Mouse (Mus musculus) lung, adult 2 months (tissue): Measurements from ENCODE around the gene Sh2d6.

Source experiments
- CTCF ChIP-seq: fragments of 200-500 bp; IDR thresholded peaks from 2 replicates; pipeline ENCODE4 v1.5.1; 2011; ENCODE audit warnings: mild to moderate bottlenecking, low read length, control low read depth; ENCODE audit not compliant: insufficient read depth
- POLR2A ChIP-seq: fragments of 200-500 bp; IDR thresholded peaks from 2 replicates; pipeline ENCODE4 v1.6.1; 2011; ENCODE audit warnings: low read depth, mild to moderate bottlenecking, control low read depth, low read length, borderline replicate concordance; ENCODE audit errors: extremely low read depth

- TF ChIP-seq POLR2A (no peak), CTCF (no peak)
Observed at GRCm38 (mm10) chr6:72532580-72532979, 11.1 kb upstream of the Sh2d6 start.
